Mouse (Mus musculus): ENCODE measurements around the gene Gm266. TPM values are rescaled to one million over a fixed set of nuclear protein-coding genes. Genes with fewer than 3 reads are reported as not detected.

Gm266 gene
- polyA plus RNA-seq, 1 experiment from 2014 or later: 5.6 TPM

GRCm38 (mm10) chr12:111447350-111447749 is 38.3 kb downstream of the Gm266 start:
- peaks cover 56% of the 10 kb centered on the region for H3K27me3 ChIP-seq (replicated peaks; ENCODE audit: control insufficient read depth, insufficient read depth, low read length)
- no peak overlapping the region; the same call in 1 of the 2 replicates for H3K9ac ChIP-seq (ENCODE audit: low read depth, low read length)
- peak overlapping the region; percentile 7; the same call in 1 of the 2 replicates for H3K4me3 ChIP-seq (ENCODE audit: low read depth, low read length)
- DNase-seq (ENCODE audit: low spot score): no peak
- H3K4me1 ChIP-seq (replicated peaks; ENCODE audit: control insufficient read depth, insufficient read depth, low read length): peaks cover 51% of the 10 kb centered on the region
- WGBS: 56% methylated on average over 9 of the region's 9 CpGs
- no peak overlapping the region for H3K4me2 ChIP-seq
- no peaks in the 10 kb centered on the region for H3K9me3 ChIP-seq (ENCODE audit: control insufficient read depth, low read length)
- H3K36me3 ChIP-seq (ENCODE audit: control insufficient read depth, insufficient read depth, low read length): peaks cover 55% of the 10 kb centered on the region
- no peak for ATAC-seq (replicated peaks; ENCODE audit: low FRiP score)
- H3K27ac ChIP-seq (ENCODE audit: low read depth, low read length): no peak overlapping the region

DNA sequence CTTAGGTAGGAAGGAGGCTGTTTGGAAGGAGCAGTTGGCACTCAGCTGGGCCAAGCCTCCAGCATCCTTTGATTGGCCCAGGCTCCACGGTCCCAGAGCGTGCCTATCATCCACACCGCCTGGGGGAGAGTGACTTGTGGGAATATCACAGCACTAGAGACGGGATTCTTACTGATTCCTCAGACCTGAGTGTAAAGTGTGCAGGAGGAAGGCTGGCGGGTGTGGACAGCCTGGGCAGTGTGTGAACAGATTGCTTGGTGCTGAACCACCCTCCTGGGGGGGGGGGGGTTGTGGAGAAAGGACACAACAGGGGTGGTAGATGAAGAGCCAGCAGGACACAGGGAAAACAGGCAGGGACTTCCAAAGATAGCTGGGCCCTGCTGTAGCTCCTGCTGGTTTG is 38.9 kb downstream of the Gm266 start:
- Histone ChIP-seq H3K27ac (ENCODE audit: low read depth, low read length) (no peak overlapping the region), H3K9ac (ENCODE audit: low read depth, low read length) (no peak overlapping the region), H3K9me3 (ENCODE audit: control insufficient read depth, low read length) (no peaks in the 10 kb centered on the region), H3K27me3 (replicated peaks; ENCODE audit: control insufficient read depth, insufficient read depth, low read length) (peaks cover 60% of the 10 kb centered on the region), H3K4me2 (peak overlapping the region; percentile 69), H3K4me3 (ENCODE audit: low read depth, low read length) (no peak overlapping the region), H3K36me3 (ENCODE audit: control insufficient read depth, insufficient read depth, low read length) (peaks cover 51% of the 10 kb centered on the region), H3K4me1 (replicated peaks; ENCODE audit: control insufficient read depth, insufficient read depth, low read length) (peaks cover 57% of the 10 kb centered on the region)
- DNase-seq (ENCODE audit: low spot score) (no peak), ATAC-seq (replicated peaks; ENCODE audit: low FRiP score) (no peak)
- 64% methylated on average over 5 of the region's 5 CpGs for WGBS

DNA sequence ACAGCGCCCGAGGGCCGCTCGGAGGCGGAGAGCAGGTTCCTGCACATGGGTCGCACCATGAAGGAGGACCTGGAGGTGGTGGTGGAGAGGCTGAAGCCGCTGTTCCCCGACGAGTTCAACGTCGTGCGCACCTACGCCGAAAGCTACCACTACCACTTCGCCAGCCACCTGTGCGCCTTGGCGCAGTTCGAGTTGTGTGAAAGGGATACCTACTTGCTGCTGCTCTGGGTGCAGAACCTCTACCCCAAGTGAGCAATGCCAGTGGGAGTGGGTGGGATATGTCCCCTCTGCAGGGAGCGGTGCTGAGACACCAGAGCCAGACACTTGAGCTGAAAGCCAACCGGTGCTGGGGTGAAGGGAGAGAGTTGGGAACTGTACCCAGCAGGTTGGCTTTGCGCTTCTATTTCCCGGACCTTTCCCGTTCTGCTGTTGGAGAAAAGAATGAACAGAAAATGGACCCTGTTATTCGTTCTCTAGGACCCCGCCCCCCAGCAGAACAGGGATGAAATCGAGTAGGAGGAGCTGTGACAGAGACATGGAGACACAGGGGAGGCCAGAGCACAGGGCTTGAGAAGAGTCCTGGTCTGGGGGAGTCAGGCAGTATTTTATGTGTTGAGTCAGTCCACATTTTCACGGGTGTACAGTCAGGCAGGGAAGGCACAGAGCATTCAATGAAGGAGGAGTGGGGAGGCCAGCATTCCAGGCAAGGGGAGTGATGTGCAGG is 39.6 kb downstream of the Gm266 start:
- Histone ChIP-seq H3K27me3 (replicated peaks; ENCODE audit: control insufficient read depth, insufficient read depth, low read length) (peaks cover 61% of the 10 kb centered on the region), H3K36me3 (ENCODE audit: control insufficient read depth, insufficient read depth, low read length) (peaks cover 44% of the 10 kb centered on the region), H3K27ac (ENCODE audit: low read depth, low read length) (peak overlapping the region; percentile 8; the same call in 1 of the 2 replicates)

GRCm38 (mm10) chr12:111445161-111445889 is 40.3 kb downstream of the Gm266 start:
- peaks cover 58% of the 10 kb centered on the region for H3K4me1 ChIP-seq (replicated peaks; ENCODE audit: control insufficient read depth, insufficient read depth, low read length)
- H3K9me3 ChIP-seq (ENCODE audit: control insufficient read depth, low read length): no peaks in the 10 kb centered on the region
- ATAC-seq (replicated peaks; ENCODE audit: low FRiP score) (no peak), DNase-seq (ENCODE audit: low spot score) (no peak)
- H3K9ac ChIP-seq (ENCODE audit: low read depth, low read length): peak overlapping the region; percentile 78; the same call in 1 of the 2 replicates
- H3K4me3 ChIP-seq (ENCODE audit: low read depth, low read length): peak overlapping the region; percentile 81
- peaks cover 61% of the 10 kb centered on the region for H3K27me3 ChIP-seq (replicated peaks; ENCODE audit: control insufficient read depth, insufficient read depth, low read length)
- peaks cover 39% of the 10 kb centered on the region for H3K36me3 ChIP-seq (ENCODE audit: control insufficient read depth, insufficient read depth, low read length)
- 28% methylated on average over 52 of the region's 52 CpGs for WGBS
- H3K27ac ChIP-seq (ENCODE audit: low read depth, low read length): peak overlapping the region; percentile 8; the same call in 1 of the 2 replicates
- H3K4me2 ChIP-seq: peak overlapping the region; percentile 69

More for the DNA sequence above, 39.6 kb downstream of the Gm266 start:
- ATAC-seq (replicated peaks; ENCODE audit: low FRiP score): no peak
- DNase-seq (ENCODE audit: low spot score): no peak
- peak overlapping the region; percentile 81 for H3K4me3 ChIP-seq (ENCODE audit: low read depth, low read length)
- peaks cover 61% of the 10 kb centered on the region for H3K4me1 ChIP-seq (replicated peaks; ENCODE audit: control insufficient read depth, insufficient read depth, low read length)
- WGBS: 45% methylated on average over 27 of the region's 27 CpGs
- H3K4me2 ChIP-seq: peak overlapping the region; percentile 69
- H3K9me3 ChIP-seq (ENCODE audit: control insufficient read depth, low read length): no peaks in the 10 kb centered on the region
- peak overlapping the region; percentile 37; the same call in 1 of the 2 replicates for H3K9ac ChIP-seq (ENCODE audit: low read depth, low read length)

DNA sequence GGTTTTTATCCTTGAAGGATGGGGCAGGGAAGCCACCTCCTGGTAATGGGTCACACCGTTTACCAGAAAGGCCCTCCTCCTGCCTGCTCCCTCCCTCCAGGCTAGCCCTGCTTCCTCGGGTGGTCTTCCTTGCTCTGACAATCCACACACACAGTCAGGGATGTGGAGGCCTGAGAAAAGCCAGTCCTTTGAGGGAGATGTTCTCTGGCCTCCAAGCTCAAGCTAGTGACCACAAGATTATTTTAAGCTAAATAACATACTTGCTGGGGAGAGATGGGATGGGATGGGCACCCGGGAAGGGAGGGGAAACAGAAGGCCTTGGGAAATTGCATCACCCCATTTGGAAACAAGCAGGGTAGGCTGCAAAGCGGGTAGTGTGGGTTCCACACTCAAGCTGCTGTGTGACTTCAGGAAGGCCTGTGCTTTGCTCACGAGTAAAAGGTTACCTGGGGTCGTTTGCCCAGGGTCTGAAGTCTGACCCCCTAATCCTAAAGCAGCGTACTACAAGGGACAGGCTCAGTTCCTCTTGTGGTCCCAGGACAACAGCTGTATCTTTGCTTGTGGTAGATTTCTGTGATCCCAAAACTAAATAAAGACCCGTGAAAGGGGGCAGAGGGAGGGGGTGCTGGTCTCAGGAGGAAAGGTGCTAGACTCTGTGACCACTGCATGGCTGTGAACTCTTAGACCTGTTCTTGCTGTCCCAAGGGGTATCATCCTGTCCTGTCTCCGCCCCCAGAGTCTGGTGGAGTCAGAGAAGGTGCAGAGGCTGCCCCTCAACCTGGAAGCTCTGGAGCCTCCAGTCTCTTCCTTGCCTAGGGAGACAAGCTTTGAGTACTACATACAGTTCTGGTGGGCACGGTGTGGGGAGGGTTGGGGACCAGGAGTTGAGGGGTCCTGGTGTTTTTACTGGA is 41.4 kb downstream of the Gm266 start:
- no peak for ATAC-seq (replicated peaks; ENCODE audit: low FRiP score)
- DNase-seq (ENCODE audit: low spot score): no peak
- Histone ChIP-seq H3K4me3 (ENCODE audit: low read depth, low read length) (peak overlapping the region; percentile 81), H3K27ac (ENCODE audit: low read depth, low read length) (peak overlapping the region; percentile 64), H3K4me1 (replicated peaks; ENCODE audit: control insufficient read depth, insufficient read depth, low read length) (peaks cover 58% of the 10 kb centered on the region), H3K27me3 (replicated peaks; ENCODE audit: control insufficient read depth, insufficient read depth, low read length) (peaks cover 61% of the 10 kb centered on the region), H3K36me3 (ENCODE audit: control insufficient read depth, insufficient read depth, low read length) (peaks cover 34% of the 10 kb centered on the region), H3K9ac (ENCODE audit: low read depth, low read length) (peak overlapping the region; percentile 78), H3K9me3 (ENCODE audit: control insufficient read depth, low read length) (no peaks in the 10 kb centered on the region), H3K4me2 (peak overlapping the region; percentile 69)
- WGBS: 30% methylated on average over 10 of the region's 10 CpGs

- Histone ChIP-seq H3K9ac (ENCODE audit: low read depth, low read length) (peak overlapping the region; percentile 87), H3K4me2 (peak overlapping the region; percentile 69), H3K9me3 (ENCODE audit: control insufficient read depth, low read length) (no peaks in the 10 kb centered on the region), H3K27ac (ENCODE audit: low read depth, low read length) (peak overlapping the region; percentile 88), H3K4me3 (ENCODE audit: low read depth, low read length) (peak overlapping the region; percentile 81), H3K4me1 (replicated peaks; ENCODE audit: control insufficient read depth, insufficient read depth, low read length) (peaks cover 62% of the 10 kb centered on the region), H3K27me3 (replicated peaks; ENCODE audit: control insufficient read depth, insufficient read depth, low read length) (peaks cover 56% of the 10 kb centered on the region), H3K36me3 (ENCODE audit: control insufficient read depth, insufficient read depth, low read length) (peaks cover 26% of the 10 kb centered on the region)
- DNase-seq (ENCODE audit: low spot score): no peak
- WGBS: 11% methylated on average over 15 of the region's 15 CpGs
- ATAC-seq (replicated peaks; ENCODE audit: low FRiP score): peak; percentile 92
Measured at GRCm38 (mm10) chr12:111443011-111443870, 42.4 kb downstream of the Gm266 start.

- H3K36me3 ChIP-seq (ENCODE audit: control insufficient read depth, insufficient read depth, low read length): peaks cover 18% of the 10 kb centered on the region
- ATAC-seq (replicated peaks; ENCODE audit: low FRiP score): peak; percentile 83
- H3K27me3 ChIP-seq (replicated peaks; ENCODE audit: control insufficient read depth, insufficient read depth, low read length): peaks cover 48% of the 10 kb centered on the region
- DNase-seq (ENCODE audit: low spot score): peak; percentile 86
- H3K4me3 ChIP-seq (ENCODE audit: low read depth, low read length): peak within 1 kb of the TSS; percentile 81
- peak within 1 kb of the TSS; percentile 87 for H3K9ac ChIP-seq (ENCODE audit: low read depth, low read length)
- H3K4me2 ChIP-seq: peak within 1 kb of the TSS; percentile 69
- H3K27ac ChIP-seq (ENCODE audit: low read depth, low read length): peak within 1 kb of the TSS; percentile 88
- H3K4me1 ChIP-seq (replicated peaks; ENCODE audit: control insufficient read depth, insufficient read depth, low read length): peaks cover 67% of the 10 kb centered on the region
- H3K9me3 ChIP-seq (ENCODE audit: control insufficient read depth, low read length): no peaks in the 10 kb centered on the region
- under 1% methylated on average over 48 of the region's 48 CpGs for WGBS
Measured at GRCm38 (mm10) chr12:111442309-111443010, 43.2 kb downstream of the Gm266 start, which contains the start of gene Tnfaip2. Tnfaip2 (plus strand) TSS chr12:111442469.

Data from liver, embryonic 11.5 days (tissue).